Mouse (Mus musculus): ENCODE measurements around the gene C1galt1c1. TPM values are rescaled to one million over a fixed set of nuclear protein-coding genes. Genes with fewer than 3 reads are reported as not detected.

Gene C1galt1c1
- polyA plus RNA-seq, 1 experiment from 2014 or later = 65.3 TPM

Other genes starting within 250 kb of the C1galt1c1 start
- gene Lamp2, start 178.6 kb downstream of the C1galt1c1 start, polyA plus RNA-seq (2015; fragmentation: Nextera tagmentation; extraction: Ambion mirVana) = 172 and 203 TPM in 2 replicates
- gene Cul4b, start 58.9 kb downstream of the C1galt1c1 start, polyA plus RNA-seq (2015; fragmentation: Nextera tagmentation; extraction: Ambion mirVana) = 21.6 and 21.8 TPM in 2 replicates
- gene Mcts1, start 34.5 kb downstream of the C1galt1c1 start, polyA plus RNA-seq (2015; fragmentation: Nextera tagmentation; extraction: Ambion mirVana) = 91.5 and 101 TPM in 2 replicates
- 0.10 and 0.34 TPM in 2 replicates for gene 6030498E09Rik, start 137.6 kb upstream of the C1galt1c1 start, polyA plus RNA-seq (2015; fragmentation: Nextera tagmentation; extraction: Ambion mirVana)

Data from intestine, embryonic 16.5 days (tissue).